Mouse (Mus musculus) lung, postnatal 0 days (tissue): ENCODE data around the gene March1.

Experiments used
- CTCF ChIP-seq: IDR thresholded peaks from 2 replicates; pipeline ENCODE4 v1.5.1; 2016; ENCODE audit warnings: antibody characterized with exemption, mild to moderate bottlenecking
- EP300 ChIP-seq: IDR thresholded peaks from 2 replicates; pipeline ENCODE4 v1.6.1; 2016; ENCODE audit warnings: antibody characterized with exemption, mild to moderate bottlenecking, control low read depth

DNA sequence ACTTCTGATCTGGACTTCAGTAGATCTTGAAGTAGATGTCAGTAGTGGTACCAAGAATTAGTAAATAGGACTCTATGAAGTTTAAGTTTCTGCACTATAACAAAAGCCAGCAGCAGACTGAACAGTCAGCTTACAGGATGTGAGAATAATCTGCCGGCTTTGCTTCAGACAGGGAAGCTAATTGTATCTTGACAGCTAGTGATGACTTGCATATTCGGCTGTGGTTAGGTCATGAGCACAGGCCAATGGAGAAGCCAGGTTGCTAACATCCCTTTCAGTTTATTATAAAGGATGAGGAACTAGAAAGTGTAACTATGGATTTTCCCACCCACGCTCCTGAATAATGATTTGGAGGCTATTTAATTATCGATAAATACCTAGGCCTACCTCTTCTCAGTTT is 872.9 kb downstream of the March1 start:
- no peak for TF ChIP-seq CTCF
- no peak for TF ChIP-seq EP300
